Mouse (Mus musculus) CH12.LX (cell line): ENCODE measurements around the gene Cmtm6. TPM values are rescaled to one million over a fixed set of nuclear protein-coding genes. Genes with fewer than 3 reads are reported as not detected.

Experiments used
- DNase-seq: peaks from one replicate; pipeline ENCODE4 v3.0.0-alpha.2; 2013; ENCODE audit errors: extremely low read depth
- H3K27ac ChIP-seq: 2 replicates; pipeline ENCODE4 v1.5.1; 2012; ENCODE audit warnings: low read depth, mild to moderate bottlenecking, control low read depth, moderate library complexity; ENCODE audit not compliant: insufficient read depth
- H3K27me3 ChIP-seq: replicated peaks from 2 replicates; pipeline ENCODE3; 2012; ENCODE audit warnings: inconsistent platforms
- H3K36me3 ChIP-seq, 2 experiments: replicated peaks in 1 of 2; 2 replicates each; pipeline versions ENCODE3 to v1.6.1; 2012; ENCODE audit warnings: inconsistent platforms in 1 of 2, low read length in 1 of 2, mild to moderate bottlenecking in 1 of 2, mixed read lengths in 1 of 2, moderate library complexity in 1 of 2; ENCODE audit not compliant: control insufficient read depth in 1 of 2, insufficient read depth in 1 of 2
- H3K4me1 ChIP-seq, 2 experiments: 2 replicates each; pipeline ENCODE4 v1.6.1; 2012; ENCODE audit warnings: inconsistent platforms in 1 of 2, moderate library complexity in 1 of 2; ENCODE audit not compliant: insufficient read depth in 2 of 2, control insufficient read depth in 1 of 2
- H3K4me2 ChIP-seq: 2 replicates; pipeline ENCODE4 v1.6.1; 2012; ENCODE audit warnings: low read depth, mild to moderate bottlenecking, control low read depth; ENCODE audit not compliant: poor library complexity, insufficient read depth, severe bottlenecking
- H3K4me3 ChIP-seq, 3 experiments: fragments of 150-350 bp in 1 of 3; sonication (generic) in 1 of 3; replicated peaks in 1 of 3; 2 replicates each; pipeline versions ENCODE3 to v1.5.1; 2011 to 2012; ENCODE audit warnings: low read depth in 2 of 3, low read length in 2 of 3, mild to moderate bottlenecking in 2 of 3, moderate library complexity in 2 of 3, control low read depth in 1 of 3, improper control_type of control experiment in 1 of 3, inconsistent platforms in 1 of 3, mixed read lengths in 1 of 3; ENCODE audit not compliant: poor library complexity in 1 of 3
- H3K79me2 ChIP-seq: replicated peaks from 2 replicates; pipeline ENCODE4 v1.6.1; 2012; ENCODE audit warnings: mild to moderate bottlenecking, moderate library complexity; ENCODE audit not compliant: control insufficient read depth, poor library complexity, insufficient read depth, severe bottlenecking; ENCODE audit errors: extremely low read depth
- H3K9ac ChIP-seq: 2 replicates; pipeline ENCODE4 v1.6.1; 2012; ENCODE audit warnings: low read depth, mild to moderate bottlenecking, control low read depth, moderate library complexity; ENCODE audit not compliant: insufficient read depth
- H3K9me3 ChIP-seq: replicated peaks from 2 replicates; pipeline ENCODE3; 2012; ENCODE audit warnings: low read length, inconsistent platforms, mixed read lengths
- BHLHE40 ChIP-seq: IDR thresholded peaks from 2 replicates; pipeline ENCODE4 v1.6.1; 2011; ENCODE audit warnings: mild to moderate bottlenecking, low read depth, low read length, improper control_type of control experiment
- CHD1 ChIP-seq: IDR thresholded peaks from 2 replicates; pipeline ENCODE4 v1.6.1; 2012; ENCODE audit warnings: low read depth, low read length, improper control_type of control experiment, inconsistent platforms
- CTCF ChIP-seq, 2 experiments: IDR thresholded peaks in 1 of 2; conservative IDR thresholded peaks in 1 of 2; 2 replicates each; pipeline ENCODE4 v1.5.1; 2011 to 2012; ENCODE audit warnings: low read depth in 2 of 2, low read length in 2 of 2, improper control_type of control experiment in 1 of 2, inconsistent platforms in 1 of 2, mild to moderate bottlenecking in 1 of 2, moderate library complexity in 1 of 2
- E2F4 ChIP-seq: IDR thresholded peaks from 2 replicates; pipeline ENCODE4 v1.6.1; 2011; ENCODE audit warnings: low read depth, low read length, improper control_type of control experiment; ENCODE audit not compliant: insufficient replicate concordance
- ELF1 ChIP-seq: IDR thresholded peaks from 2 replicates; pipeline ENCODE4 v1.6.1; 2014; ENCODE audit warnings: low read depth, mild to moderate bottlenecking, inconsistent platforms, low read length, improper control_type of control experiment
- EP300 ChIP-seq: IDR thresholded peaks from 2 replicates; pipeline ENCODE4 v1.6.1; 2011; ENCODE audit warnings: low read length, improper control_type of control experiment
- GABPA ChIP-seq: IDR thresholded peaks from 2 replicates; pipeline ENCODE4 v1.6.1; 2012; ENCODE audit warnings: low read depth, low read length, improper control_type of control experiment, inconsistent platforms; ENCODE audit not compliant: insufficient replicate concordance
- JUN ChIP-seq: IDR thresholded peaks from 2 replicates; pipeline ENCODE4 v1.6.1; 2011; ENCODE audit warnings: low read depth, mild to moderate bottlenecking, low read length, improper control_type of control experiment, moderate library complexity; ENCODE audit not compliant: insufficient read depth
- JUND ChIP-seq: conservative IDR thresholded peaks from 2 replicates; pipeline ENCODE4 v1.6.1; 2011; ENCODE audit warnings: low read depth, low read length, improper control_type of control experiment
- KAT2A ChIP-seq: IDR thresholded peaks from 2 replicates; pipeline ENCODE4 v1.6.1; 2012; ENCODE audit warnings: low read length, improper control_type of control experiment, inconsistent platforms; ENCODE audit not compliant: insufficient replicate concordance
- MAFK ChIP-seq: IDR thresholded peaks from 2 replicates; pipeline ENCODE4 v1.6.1; 2011; ENCODE audit warnings: low read length, improper control_type of control experiment; ENCODE audit not compliant: insufficient replicate concordance
- MXI1 ChIP-seq: IDR thresholded peaks from 2 replicates; pipeline ENCODE4 v1.6.1; 2011; ENCODE audit warnings: mild to moderate bottlenecking, low read depth, low read length, improper control_type of control experiment
- MYC ChIP-seq: IDR thresholded peaks from 2 replicates; pipeline ENCODE4 v1.6.1; 2011; ENCODE audit warnings: low read depth, mild to moderate bottlenecking, improper control_type of control experiment, low read length
- PAX5 ChIP-seq: IDR thresholded peaks from 2 replicates; pipeline ENCODE4 v1.6.1; 2012; ENCODE audit warnings: low read length, inconsistent platforms, mixed read lengths
- RAD21 ChIP-seq: IDR thresholded peaks from 2 replicates; pipeline ENCODE4 v1.6.1; 2011; ENCODE audit warnings: low read depth, mild to moderate bottlenecking, low read length, improper control_type of control experiment, moderate library complexity
- RCOR1 ChIP-seq: conservative IDR thresholded peaks from 2 replicates; pipeline ENCODE4 v1.6.1; 2012; ENCODE audit warnings: low read depth, mild to moderate bottlenecking, inconsistent platforms, low read length, improper control_type of control experiment
- SIN3A ChIP-seq: IDR thresholded peaks from 2 replicates; pipeline ENCODE4 v1.6.1; 2012; ENCODE audit warnings: low read length, improper control_type of control experiment, inconsistent platforms
- UBTF ChIP-seq: IDR thresholded peaks from 2 replicates; pipeline ENCODE4 v1.6.1; 2012; ENCODE audit warnings: low read depth, mild to moderate bottlenecking, inconsistent platforms, low read length, improper control_type of control experiment, moderate library complexity
- USF2 ChIP-seq: conservative IDR thresholded peaks from 2 replicates; pipeline ENCODE4 v1.6.1; 2011; ENCODE audit warnings: low read depth, low read length, improper control_type of control experiment
- ZC3H11A ChIP-seq: IDR thresholded peaks from 2 replicates; pipeline ENCODE4 v1.6.1; 2012; ENCODE audit warnings: low read depth, mild to moderate bottlenecking, inconsistent platforms, low read length, improper control_type of control experiment
- ZKSCAN1 ChIP-seq: IDR thresholded peaks from 2 replicates; pipeline ENCODE4 v1.6.1; 2012; ENCODE audit warnings: low read depth, inconsistent platforms, low read length, improper control_type of control experiment, borderline replicate concordance
- ZNF384 ChIP-seq: IDR thresholded peaks from 2 replicates; pipeline ENCODE4 v1.6.1; 2012; ENCODE audit warnings: low read depth, low read length, improper control_type of control experiment, inconsistent platforms
- dilution Hi-C: fragments of 300-500 bp; cut with MboI; formaldehyde crosslinking; loops from 2 replicates; pipeline ENCODE4 v1.14.3; 2020; ENCODE audit warnings: low sequenced_read_pairs; ENCODE audit not compliant: extremely low pct_unique_long_range_greater_than_20kb, extremely low pct_ligation_motif_present
- in situ Hi-C: fragments of 300-500 bp; cut with MboI; formaldehyde crosslinking; loops from 3 replicates; pipeline ENCODE4 v1.14.3; 2019; ENCODE audit warnings: low sequenced_read_pairs, low pct_ligation_motif_present, low pct_unique_long_range_greater_than_20kb, mixed read lengths
- polyA plus RNA-seq: library from polyadenylated mRNA; unstranded; fragments of >175 nt; gene quantifications from 2 replicates; pipeline ENCODE4 v1.2.1, GENCODE M21; 2012; ENCODE audit warnings: low read depth; ENCODE audit not compliant: insufficient read length
- total RNA-seq, 2 experiments: library from RNA; depleted of rRNA; stranded (reverse); fragments of 300-350 nt in 1 of 2; fragments of >200 nt in 1 of 2; gene quantifications; 2 replicates each; pipeline ENCODE4 v1.2.3; 2012 to 2014

Cmtm6 gene
- total and polyA plus RNA-seq, 3 experiments = 30.1 to 39.5 (median 38.0) TPM

GRCm38 (mm10) chr9:114699262-114699661 is 31.7 kb upstream of the Cmtm6 start:
- Histone ChIP-seq H3K27ac (no peak overlapping the region), H3K79me2 (peaks cover 34% of the 10 kb centered on the region), H3K9me3 (no peaks in the 10 kb centered on the region), H3K4me3 (no peak overlapping the region), H3K27me3 (no peaks in the 10 kb centered on the region), H3K36me3 (peaks cover 12 to 70% of the 10 kb centered on the region in 2 experiments), H3K4me1 (peaks cover 0 to 7% of the 10 kb centered on the region in 2 experiments; a peak in 2 of 4 replicates), H3K9ac (no peak overlapping the region), H3K4me2 (no peak overlapping the region)
- dilution Hi-C loops = no loop called here
- DNase-seq = no peak
- TF ChIP-seq JUN (no peak), SIN3A (no peak), ZC3H11A (no peak), PAX5 (no peak), CTCF (conservative IDR thresholded peaks at IDR 0.05 in 1 of 2, IDR thresholded peaks at IDR 0.05 in 1 of 2; ENCODE audit: low read depth in 2 of 2, low read length in 2 of 2) (no peak), GABPA (no peak), RAD21 (no peak), RCOR1 (no peak), ZNF384 (no peak)
- in situ Hi-C loops = no loop called here

DNA sequence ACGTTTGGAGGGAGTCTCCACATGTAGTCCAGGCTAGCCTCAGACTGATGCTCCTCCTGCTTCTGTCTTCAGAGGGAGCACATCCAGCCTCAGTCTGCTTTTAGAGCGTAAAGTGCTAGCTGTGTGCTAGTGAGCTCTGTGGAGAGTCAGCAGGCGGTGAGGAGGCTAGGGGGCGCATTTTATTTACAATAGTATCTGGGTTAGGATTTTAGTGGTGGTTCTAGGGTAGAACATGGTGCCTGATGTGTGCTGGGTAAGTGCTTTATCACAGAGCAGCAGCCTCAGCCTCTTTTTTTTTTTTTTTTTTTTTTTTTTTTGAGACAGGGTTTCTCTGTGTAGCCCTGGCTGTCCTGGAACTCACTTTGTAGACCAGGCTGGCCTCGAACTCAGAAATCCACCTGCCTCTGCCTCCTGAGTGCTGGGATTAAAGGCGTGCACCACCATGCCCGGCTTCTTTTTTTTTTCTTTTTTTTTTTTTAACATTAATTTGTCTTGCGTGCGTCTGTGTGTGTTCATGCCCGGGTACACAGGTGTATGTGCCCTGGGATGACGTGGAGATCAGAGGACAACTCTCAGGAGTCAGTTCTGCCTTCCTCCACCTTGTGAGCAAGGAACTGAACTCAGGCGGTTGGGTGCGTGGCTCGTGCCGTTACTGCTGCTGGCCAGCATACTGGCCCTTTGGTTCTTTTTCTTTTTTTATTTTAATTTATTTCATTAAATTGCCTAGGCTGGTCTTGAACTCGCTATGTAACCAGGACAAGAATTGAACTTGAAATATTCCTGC is 30.8 kb upstream of the Cmtm6 start:
- Histone ChIP-seq H3K27me3 (no peaks in the 10 kb centered on the region), H3K9ac (no peak overlapping the region), H3K4me2 (no peak overlapping the region), H3K4me1 (peaks cover 0 to 2% of the 10 kb centered on the region in 2 experiments; a peak in 1 of 4 replicates), H3K36me3 (peaks cover 15 to 70% of the 10 kb centered on the region in 2 experiments), H3K9me3 (no peaks in the 10 kb centered on the region), H3K4me3 (no peak overlapping the region), H3K79me2 (peaks cover 34% of the 10 kb centered on the region), H3K27ac (no peak overlapping the region)
- TF ChIP-seq MXI1 = no peak
- TF ChIP-seq CTCF (conservative IDR thresholded peaks at IDR 0.05 in 1 of 2, IDR thresholded peaks at IDR 0.05 in 1 of 2; ENCODE audit: low read depth in 2 of 2, low read length in 2 of 2) = no peak; a peak in 1 of 4 replicates
- TF ChIP-seq RAD21 = no peak
- dilution Hi-C loops (no loop called here), in situ Hi-C loops (no loop called here)
- DNase-seq = no peak

DNA sequence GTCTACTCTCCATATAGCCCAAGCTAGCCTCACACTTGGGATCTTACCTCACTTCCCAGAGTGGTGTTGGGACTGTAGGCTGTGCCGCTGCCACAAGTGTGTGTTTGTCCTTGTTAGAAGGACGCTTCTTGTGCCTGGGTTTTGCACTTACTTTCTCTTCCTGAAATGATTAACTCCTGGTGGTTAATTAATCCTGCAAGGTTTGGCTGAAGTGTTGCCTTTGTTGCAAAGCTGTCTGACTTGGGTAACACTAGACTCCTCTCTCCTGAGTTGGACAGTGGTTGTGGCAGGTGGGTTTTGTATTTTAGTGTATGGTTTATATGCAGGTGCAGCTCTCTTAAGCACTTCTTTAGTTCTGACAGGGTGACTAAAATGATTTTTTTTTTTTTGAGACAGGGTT is 29.9 kb upstream of the Cmtm6 start:
- dilution Hi-C loops = no loop called here
- no peak overlapping the region for H3K4me3 ChIP-seq
- no peaks in the 10 kb centered on the region for H3K4me1 ChIP-seq
- H3K36me3 ChIP-seq = peaks cover 17 to 76% of the 10 kb centered on the region in 2 experiments
- no peaks in the 10 kb centered on the region for H3K27me3 ChIP-seq
- no peak for DNase-seq
- peaks cover 34% of the 10 kb centered on the region for H3K79me2 ChIP-seq
- no peak overlapping the region for H3K4me2 ChIP-seq
- no peak overlapping the region for H3K9ac ChIP-seq
- in situ Hi-C loops = no loop called here
- TF ChIP-seq EP300 (no peak), MAFK (no peak), BHLHE40 (no peak), E2F4 (no peak), CTCF (conservative IDR thresholded peaks at IDR 0.05 in 1 of 2, IDR thresholded peaks at IDR 0.05 in 1 of 2; ENCODE audit: low read depth in 2 of 2, low read length in 2 of 2) (no peak), ELF1 (no peak), ZC3H11A (no peak), ZKSCAN1 (no peak), USF2 (no peak), UBTF (no peak), CHD1 (no peak), JUND (no peak), MYC (no peak), KAT2A (no peak)
- TF ChIP-seq, all 38 proteins: peak for 0
- H3K9me3 ChIP-seq = no peaks in the 10 kb centered on the region
- H3K27ac ChIP-seq = no peak overlapping the region
